Mouse (Mus musculus): ENCODE data around the gene Col13a1.
A peak's percentile ranks its signal among the peaks of the same experiment; 100 is the strongest.

The Col13a1 gene

DNA sequence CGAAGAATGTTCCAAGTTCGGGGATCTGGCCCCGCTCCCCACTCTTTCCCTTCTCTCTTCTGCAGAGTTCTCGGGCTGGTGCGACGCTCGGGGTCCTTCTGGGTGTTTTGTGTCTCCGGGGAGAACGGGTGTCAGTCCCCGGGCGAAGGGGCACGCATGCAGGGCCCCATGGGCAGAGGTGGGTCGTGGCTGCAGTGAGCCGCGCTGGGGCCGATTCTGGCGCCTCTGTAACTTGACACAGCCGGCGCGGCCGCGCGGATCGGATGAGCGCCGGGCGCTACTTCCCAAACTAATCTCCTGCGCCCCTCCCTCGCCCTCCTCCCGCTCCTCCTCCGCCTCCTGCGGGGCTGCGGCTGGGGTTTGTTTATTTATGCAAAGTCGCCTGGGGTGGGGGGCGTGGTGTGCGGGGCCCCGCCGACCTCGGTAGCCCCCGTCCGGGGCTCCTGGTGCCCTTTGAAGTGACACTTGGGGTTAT lies at the start of gene Col13a1:
Gene Col13a1, minus strand, starts transcription at position 243 of the 475 bp plus-strand sequence.
- TF ChIP-seq GATA4 (IDR thresholded peaks at IDR 0.05; ENCODE audit: insufficient replicate concordance, low read length): peak; percentile 54; the same call in 1 of the 2 replicates

DNA sequence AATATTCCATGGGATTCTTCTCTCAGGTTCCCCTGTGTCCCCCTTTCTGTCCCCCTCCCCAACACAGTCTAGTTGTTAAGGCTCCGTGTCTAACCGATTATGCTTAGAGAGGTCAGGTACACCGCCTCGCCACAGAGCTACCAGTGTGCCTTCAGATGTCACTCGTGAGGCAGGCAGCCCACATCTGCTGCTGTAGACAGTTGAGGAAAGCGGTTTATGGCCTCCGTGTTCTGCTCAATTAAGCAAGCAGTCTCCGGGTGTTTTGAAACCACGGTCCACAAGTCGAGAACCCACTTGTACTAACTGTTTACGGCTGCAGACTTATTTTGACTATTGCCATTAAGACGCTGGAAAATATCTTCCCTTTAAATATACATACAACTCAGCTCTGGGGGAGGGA lies 48.8 kb upstream of the Col13a1 start:
- TF ChIP-seq GATA4 (IDR thresholded peaks at IDR 0.05; ENCODE audit: insufficient replicate concordance, low read length): no peak

DNA sequence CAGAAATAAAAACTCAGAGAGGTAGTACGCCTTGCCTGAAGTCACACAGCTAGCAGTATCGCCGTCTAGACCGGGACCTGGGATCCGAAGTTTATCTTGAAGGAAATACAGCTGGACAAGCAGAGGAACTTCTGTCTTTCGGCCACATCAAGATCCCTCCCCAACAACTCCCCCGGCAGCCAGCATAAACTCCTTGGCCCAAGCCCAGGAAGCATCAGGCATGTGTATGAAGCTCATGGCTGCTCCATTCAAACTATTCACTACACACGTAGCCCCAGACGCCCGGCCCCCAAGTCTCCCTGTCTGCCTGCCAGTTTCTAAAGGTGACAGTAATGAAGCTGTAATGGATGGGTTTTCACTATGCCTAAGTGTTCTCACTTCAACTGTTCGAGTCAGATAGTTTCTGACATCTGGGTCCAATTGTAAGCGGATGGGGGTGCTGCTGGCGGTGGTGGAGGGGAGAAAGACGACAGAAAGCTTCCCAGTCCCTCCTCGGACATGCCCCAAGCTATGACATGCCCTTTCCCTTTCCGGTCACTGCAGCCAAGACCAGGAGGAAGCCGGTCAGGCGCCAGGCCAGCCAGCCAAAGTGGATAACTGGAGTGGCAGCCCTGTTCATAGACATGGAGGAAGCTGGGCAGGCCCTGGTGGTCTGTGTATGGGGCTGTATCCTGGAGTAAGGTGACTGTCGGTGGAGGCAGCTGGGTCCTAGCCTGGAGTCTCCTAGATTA lies 45.1 kb upstream of the Col13a1 start:
- TF ChIP-seq GATA4 (IDR thresholded peaks at IDR 0.05; ENCODE audit: insufficient replicate concordance, low read length): peak; percentile 28; the same call in 1 of the 2 replicates

DNA sequence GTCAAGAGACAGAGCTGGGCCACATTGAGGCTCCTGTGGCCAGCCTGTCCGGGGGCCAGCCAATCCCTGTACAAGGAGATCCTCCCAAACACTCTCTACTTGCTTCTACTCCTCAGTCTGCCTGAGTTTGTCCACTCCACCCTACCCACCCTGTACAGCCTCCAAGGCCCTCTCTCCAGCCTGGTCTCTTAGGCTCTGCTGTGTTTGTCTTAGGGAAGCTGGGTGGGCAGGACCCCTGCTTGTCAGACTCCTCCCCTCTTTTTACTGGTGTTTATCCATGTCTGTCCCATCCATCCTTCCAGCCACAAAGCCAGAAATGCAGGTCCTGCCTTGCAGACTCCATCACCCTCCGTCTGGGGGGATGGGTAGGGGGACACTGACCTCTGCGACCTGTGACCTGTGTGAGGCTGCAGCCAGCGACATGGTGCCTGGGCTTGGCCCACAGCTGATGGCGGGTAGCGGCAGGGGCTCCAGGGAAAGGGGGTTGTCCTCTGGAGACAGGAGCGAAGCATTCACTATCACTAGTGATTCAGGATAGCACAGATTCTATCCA lies 41.2 kb upstream of the Col13a1 start:
- no peak for TF ChIP-seq GATA4 (IDR thresholded peaks at IDR 0.05; ENCODE audit: insufficient replicate concordance, low read length)

DNA sequence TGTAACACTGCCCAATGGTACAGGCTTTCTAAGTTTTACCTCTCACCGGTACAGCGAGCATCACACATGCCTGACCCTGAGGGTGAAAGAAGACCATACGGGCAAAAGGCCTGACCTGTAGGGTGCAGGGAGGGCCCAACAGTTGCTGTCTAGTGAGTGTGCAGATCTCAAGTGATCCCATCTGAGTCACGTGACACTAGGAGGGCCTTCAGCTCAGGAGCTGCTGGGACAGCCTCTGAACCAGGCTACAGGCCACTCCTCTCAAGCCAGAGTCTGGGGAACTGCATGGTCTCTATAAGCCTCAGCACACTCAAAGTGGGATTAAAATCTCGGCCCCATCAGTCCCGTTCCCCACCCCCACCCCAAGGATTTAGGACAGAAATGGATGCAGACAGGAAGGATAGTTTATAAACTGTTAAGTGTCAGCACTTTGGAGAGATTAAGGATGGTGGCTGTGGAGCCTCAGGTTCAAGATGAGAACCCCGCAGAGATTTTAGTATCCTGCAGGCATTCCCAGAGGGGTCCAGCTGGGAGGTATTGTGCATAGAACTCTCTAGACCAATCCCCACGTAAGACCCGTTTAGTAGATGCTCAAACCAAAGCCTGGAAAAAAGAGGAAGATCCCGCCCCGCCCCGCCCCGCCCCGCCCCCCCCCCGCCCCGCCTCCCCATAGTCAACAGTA lies 40.6 kb upstream of the Col13a1 start:
- no peak for TF ChIP-seq GATA4 (IDR thresholded peaks at IDR 0.05; ENCODE audit: insufficient replicate concordance, low read length)

DNA sequence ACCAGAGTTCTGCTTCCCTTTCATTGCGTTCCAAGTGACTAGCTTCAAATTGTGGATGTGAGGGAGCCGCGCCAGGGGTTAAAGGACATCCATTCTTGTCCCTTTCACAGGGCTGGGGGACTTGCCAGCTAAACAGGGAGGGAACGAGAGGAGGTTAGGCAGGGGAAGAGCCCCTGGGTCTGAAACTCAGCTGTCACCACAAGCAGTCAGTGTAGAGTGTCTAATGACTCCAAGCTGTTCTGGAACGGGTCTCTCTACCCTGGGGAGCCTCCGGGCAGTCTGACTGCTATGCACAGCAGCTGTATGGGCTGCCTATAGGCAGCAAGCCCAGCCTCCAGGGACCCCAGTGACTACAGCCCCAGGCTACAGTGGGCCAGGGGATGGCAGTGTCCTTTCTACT lies 38.0 kb upstream of the Col13a1 start:
- TF ChIP-seq GATA4 (IDR thresholded peaks at IDR 0.05; ENCODE audit: insufficient replicate concordance, low read length): no peak

DNA sequence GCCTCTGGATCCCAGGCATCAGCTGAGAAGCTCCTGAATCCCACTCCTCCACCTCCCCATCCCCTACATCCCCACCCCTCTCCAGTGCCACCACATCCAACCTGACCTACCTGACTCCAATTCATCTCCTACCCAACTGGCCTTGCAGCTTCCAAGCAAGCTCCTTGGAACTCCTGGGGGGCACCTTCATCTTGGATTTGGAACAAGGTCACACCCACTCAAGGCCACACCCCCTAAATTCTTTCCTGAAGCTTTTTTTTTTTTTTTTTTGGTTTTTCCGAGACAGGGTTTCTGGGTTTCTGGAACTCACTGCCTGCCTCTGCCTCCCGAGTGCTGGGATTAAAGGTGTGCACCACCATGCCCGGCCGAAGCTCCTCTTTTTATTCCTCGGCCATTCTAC lies 34.3 kb upstream of the Col13a1 start:
- no peak for TF ChIP-seq GATA4 (IDR thresholded peaks at IDR 0.05; ENCODE audit: insufficient replicate concordance, low read length)

DNA sequence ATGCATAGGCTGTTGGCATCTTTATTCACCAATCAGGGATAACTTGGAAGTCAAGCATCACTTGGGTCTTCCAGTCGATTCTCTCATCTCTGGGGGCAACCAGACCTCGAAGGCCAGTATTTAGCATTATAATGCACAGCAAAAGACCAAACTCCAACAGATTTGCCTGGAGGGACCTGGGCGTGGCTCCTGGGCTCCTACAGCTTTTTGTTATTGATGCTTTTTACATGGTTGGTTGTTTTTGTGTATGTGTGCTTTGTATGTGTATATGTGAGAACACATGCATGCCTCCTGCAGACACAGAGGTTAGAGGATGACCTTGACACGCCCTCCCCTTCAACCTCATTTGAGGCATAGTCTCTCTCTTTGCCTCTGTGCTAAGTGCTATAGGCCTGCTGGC lies 33.5 kb upstream of the Col13a1 start:
- no peak for TF ChIP-seq GATA4 (IDR thresholded peaks at IDR 0.05; ENCODE audit: insufficient replicate concordance, low read length)

DNA sequence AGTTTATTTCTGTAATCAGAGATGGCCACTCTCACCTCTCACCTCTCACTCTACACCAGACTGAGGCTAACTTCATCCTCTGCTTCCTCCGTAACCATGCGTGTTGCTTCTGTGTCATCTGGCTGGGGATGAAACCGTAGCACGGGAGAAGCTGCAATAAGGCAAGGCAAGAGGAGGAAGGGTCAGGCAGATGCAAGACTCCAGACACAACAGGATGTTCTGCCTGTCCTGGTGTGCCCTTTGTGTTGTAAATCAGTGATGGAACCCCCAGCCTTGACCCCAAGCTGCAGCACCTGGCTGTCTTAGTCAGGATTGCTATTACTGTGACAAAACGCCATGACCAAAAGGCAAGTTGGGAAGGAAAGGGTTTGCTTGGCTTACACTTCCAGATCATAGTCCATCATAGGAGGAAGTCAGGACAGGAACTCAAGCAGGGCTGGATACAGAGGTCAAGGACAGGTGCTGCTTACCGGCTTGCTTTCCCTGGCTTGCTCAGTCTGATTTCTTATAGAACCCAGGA lies 31.1 kb upstream of the Col13a1 start:
- TF ChIP-seq GATA4 (IDR thresholded peaks at IDR 0.05; ENCODE audit: insufficient replicate concordance, low read length): no peak

DNA sequence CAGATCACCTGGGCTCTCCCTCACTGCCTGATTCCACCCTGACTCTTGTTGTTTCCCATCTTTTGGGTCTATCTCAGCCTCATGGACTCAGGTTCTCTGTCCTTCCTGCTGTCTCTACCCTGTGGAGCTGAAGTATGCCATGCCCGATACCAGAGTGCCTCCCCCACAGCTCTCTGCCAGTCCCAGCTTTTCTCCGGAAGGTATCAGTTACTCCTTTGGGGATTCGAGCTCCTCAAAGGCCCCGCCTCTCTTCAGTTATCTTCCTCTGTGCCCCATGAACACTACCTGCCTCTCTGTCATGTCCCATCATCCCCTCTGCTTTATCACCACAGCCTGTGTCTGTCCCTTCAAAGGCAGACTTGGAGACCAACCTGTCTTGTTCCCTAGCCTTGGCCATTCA lies 29.1 kb upstream of the Col13a1 start:
- no peak for TF ChIP-seq GATA4 (IDR thresholded peaks at IDR 0.05; ENCODE audit: insufficient replicate concordance, low read length)

DNA sequence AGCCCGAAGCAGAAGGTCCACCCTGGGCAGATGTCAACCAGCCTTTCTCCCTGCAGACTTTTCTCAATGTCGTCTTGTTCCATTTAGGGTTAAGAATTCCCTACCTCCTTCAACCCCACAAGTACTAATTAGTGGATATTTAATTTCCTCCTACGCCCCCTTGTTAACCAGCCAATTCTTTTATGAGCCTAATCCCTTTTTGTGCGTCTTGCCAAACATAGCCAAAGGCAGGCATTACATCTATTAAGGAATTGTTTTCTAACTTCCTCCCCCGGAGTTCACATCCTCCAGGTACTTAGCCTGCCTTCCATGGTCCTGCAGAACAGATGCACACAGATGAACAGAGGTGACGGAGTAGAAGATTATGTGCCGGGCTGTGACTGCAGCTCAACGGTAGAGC lies 27.5 kb upstream of the Col13a1 start:
- TF ChIP-seq GATA4 (IDR thresholded peaks at IDR 0.05; ENCODE audit: insufficient replicate concordance, low read length): no peak

DNA sequence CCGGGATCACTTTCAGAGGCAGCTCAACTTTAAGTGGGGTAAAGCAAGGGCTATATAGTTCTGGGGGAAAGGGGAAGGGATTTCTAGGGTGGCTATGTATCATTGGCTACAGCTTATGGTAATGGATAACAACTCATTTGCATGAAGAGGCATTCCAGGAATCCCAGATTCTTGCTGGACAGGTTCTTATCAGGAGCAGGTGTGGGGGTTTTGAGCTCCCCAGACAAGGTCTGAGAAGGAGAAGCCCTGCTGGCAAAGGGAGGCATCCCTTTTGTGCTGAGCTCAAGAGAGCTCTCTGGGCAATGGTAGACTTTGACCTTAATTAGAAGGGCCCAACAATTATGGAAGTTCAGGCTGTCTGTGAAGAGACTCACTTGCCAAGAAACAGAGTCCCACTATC lies 21.3 kb upstream of the Col13a1 start:
- no peak for TF ChIP-seq GATA4 (IDR thresholded peaks at IDR 0.05; ENCODE audit: insufficient replicate concordance, low read length)

DNA sequence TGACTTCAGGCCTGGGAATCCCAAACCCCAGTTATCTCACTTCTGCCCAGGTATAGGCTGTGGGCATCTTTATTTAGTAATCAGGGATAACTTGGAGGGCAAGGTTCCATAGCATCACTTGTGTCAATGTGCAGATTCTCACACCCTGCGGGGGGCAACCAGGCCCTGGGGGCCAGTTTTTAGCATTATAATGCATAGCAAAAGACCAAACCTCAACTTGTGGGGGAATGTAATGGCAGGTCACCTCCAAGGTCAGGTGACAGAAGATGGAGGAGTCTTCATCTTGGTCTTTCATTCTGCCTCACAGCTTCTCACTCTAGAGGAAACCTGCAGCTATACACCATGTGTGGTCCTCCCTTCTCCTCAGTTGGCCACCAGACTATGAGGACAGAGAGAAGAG lies 20.9 kb upstream of the Col13a1 start:
- no peak for TF ChIP-seq GATA4 (IDR thresholded peaks at IDR 0.05; ENCODE audit: insufficient replicate concordance, low read length)

DNA sequence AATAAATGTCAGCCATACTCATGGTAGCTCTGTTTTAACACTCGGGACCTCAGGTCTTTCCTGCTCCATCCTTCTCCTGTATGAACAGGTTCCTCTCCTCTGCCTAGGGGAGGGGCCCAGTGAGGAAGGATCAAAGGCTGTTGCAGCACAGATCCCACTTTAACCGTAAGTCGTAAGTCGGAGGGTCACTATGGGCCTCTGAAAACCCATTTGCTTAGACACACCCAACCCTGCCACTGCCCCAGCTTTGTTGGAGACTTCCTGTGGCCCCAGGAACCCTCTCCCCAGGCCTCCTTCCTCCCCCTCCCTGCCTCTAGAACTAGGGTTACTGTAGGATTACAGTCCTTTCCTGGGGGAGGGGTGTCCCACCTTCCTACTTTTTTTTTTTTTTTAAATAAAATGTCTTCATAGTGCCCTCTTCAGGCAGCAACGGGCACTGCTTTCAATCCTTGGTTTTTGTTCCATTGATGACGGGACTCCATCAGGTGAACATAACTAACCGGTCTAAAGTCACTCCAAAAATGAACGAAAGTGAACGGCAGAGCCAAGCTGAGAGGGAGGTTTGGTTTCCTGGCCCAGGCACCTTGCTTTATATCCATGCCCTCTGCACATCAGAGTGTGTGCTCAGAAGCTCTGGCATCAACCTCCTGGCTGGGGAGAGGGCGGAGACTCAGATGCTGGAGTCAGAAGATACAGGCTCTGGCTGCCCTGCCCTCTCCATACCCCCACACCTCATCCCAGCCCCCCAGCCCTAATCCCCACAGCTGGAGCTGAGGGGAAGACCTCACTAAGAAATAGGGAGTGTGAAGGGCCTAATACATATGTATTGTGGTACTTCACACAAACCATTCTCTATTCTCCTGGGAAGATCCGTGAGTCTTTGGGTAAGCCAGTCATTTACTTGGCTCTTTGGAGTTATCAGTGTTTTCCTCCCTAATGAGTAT lies 12.8 kb upstream of the Col13a1 start:
- TF ChIP-seq GATA4 (IDR thresholded peaks at IDR 0.05; ENCODE audit: insufficient replicate concordance, low read length): no peak

DNA sequence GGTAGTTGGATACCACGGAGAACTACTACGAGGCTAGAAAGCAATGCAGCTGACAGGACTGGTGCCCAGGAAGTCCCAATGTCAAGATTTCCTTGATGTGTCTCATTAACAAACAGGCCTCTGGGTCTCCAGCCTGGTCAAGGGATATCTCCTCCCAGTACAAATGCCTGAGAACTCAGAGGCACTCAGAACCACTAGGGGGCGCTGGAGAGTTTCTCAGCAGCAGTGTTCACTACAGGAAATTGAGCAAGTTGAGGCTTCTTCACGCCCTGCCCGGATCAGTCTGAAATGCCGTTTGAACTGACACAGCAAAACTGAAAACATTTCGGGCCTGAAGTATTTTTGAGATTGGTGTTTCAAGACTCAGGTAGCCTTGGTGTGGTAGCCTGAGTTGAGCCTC lies 1.5 kb upstream of the Col13a1 start:
- TF ChIP-seq GATA4 (IDR thresholded peaks at IDR 0.05; ENCODE audit: insufficient replicate concordance, low read length): no peak

Data from liver, adult (tissue).